8 mouse cellular contexts compared by ENCODE assay signal in the genomic region with DNA sequence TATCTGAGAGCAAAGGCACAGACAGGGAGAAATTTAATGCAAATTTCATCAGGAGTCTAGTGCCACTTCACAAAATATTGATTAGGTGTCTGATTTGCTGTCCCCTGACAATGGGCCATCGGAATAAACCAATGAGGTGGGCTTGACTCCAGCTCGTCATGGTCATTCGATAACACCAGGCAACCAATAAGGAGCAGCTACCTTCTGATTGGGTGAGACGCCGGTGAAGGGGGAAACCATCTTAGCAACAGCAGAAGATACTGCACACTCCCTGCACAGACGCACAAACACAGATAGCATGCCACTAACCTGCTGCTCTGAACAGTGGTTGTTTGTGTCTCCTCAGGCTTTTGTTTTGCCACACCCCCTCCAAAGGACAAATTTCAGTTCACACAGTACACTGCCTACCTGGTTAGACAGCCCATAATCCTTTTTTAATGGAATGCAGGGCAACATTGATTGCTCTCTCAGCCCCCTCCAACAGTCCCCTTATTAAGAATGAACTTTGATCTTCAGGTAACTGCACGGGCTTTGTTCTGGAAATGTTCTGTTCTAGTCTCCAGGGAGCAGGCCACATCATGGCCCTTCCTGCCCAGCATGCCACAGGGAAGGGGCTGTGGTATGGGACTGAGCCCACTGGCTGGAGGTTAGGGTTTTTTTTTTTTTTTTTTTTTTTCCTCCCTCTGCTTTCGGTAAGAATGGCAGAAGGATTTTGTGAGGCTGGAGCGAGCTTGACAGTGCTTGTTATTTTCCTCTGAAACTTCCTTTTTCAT.
DNase-seq lines count a peak whose midpoint lies in the region; ATAC-seq and TF ChIP-seq lines count a peak whose summit lies in the region.

No protein-coding gene starts in this region.

- no peak overlapping the region for H3K9ac ChIP-seq in heart, embryonic 13.5 days
- no peak overlapping the region for H3K9ac ChIP-seq in intestine, embryonic 15.5 days
- H3K9ac ChIP-seq in liver, postnatal 0 days (replicated peaks): no peak overlapping the region

- H3K4me2 ChIP-seq in heart, embryonic 13.5 days: peak overlapping the region; percentile 47; the same call in 1 of the 2 replicates
- H3K4me2 ChIP-seq in intestine, embryonic 15.5 days (replicated peaks): peak overlapping the region; percentile 46; the same call in 1 of the 2 replicates
- H3K4me2 ChIP-seq in liver, postnatal 0 days (ENCODE audit: low read depth, low read length): no peak overlapping the region

- H3K4me1 ChIP-seq in heart, embryonic 13.5 days: peaks cover 42% of the 10 kb centered on the region
- no peaks in the 10 kb centered on the region; the same call in 1 of the 2 replicates for H3K4me1 ChIP-seq in embryonic fibroblast, embryonic 13.5 days (ENCODE audit: control insufficient read depth, insufficient read depth, low read length)
- peaks cover 17% of the 10 kb centered on the region for H3K4me1 ChIP-seq in intestine, embryonic 15.5 days (replicated peaks)
- no peaks in the 10 kb centered on the region for H3K4me1 ChIP-seq in liver, postnatal 0 days (ENCODE audit: insufficient read depth)

- no peak for DNase-seq in heart, adult 9 months (ENCODE audit: low spot score in 2 of 2)
- no peak for DNase-seq in liver, postnatal 0 days
- peak; percentile 88 for DNase-seq in telencephalon, adult 2 months (ENCODE audit: low read depth, low spot score)
- no peak for DNase-seq in urinary bladder, postnatal 25 days (ENCODE audit: low spot score)
- DNase-seq in gastrocnemius, postnatal 25 days: no peak

- ATAC-seq in heart, embryonic 13.5 days (ENCODE audit: extremely low read depth, insufficient number of reproducible peaks, low FRiP score, low TSS enrichment): no peak
- peak; percentile 43 for ATAC-seq in intestine, embryonic 15.5 days
- ATAC-seq in liver, postnatal 0 days: no peak

- H3K4me3 ChIP-seq in heart, embryonic 13.5 days: no peak overlapping the region
- no peak overlapping the region for H3K4me3 ChIP-seq in embryonic fibroblast, embryonic 13.5 days (ENCODE audit: insufficient read depth, low read length)
- H3K4me3 ChIP-seq in intestine, embryonic 15.5 days (replicated peaks): no peak overlapping the region
- no peak overlapping the region for H3K4me3 ChIP-seq in liver, postnatal 0 days (ENCODE audit: low read depth, low read length)

- WGBS in heart, embryonic 13.5 days: 70% methylated on average over 9 of the region's 9 CpGs
- 59% methylated on average over 9 of the region's 9 CpGs for WGBS in intestine, embryonic 15.5 days
- 60% methylated on average over 9 of the region's 9 CpGs for WGBS in liver, postnatal 0 days (ENCODE audit: insufficient replicate concordance)

- no peaks in the 10 kb centered on the region for H3K9me3 ChIP-seq in heart, embryonic 13.5 days
- no peaks in the 10 kb centered on the region for H3K9me3 ChIP-seq in intestine, embryonic 15.5 days
- H3K9me3 ChIP-seq in liver, postnatal 0 days (ENCODE audit: low read length): no peaks in the 10 kb centered on the region

- TF ChIP-seq EP300 in liver, postnatal 0 days (IDR thresholded peaks at IDR 0.05; ENCODE audit: low read depth): no peak

- TF ChIP-seq POLR2A in embryonic fibroblast, embryonic 13.5 days (IDR thresholded peaks at IDR 0.05; ENCODE audit: low read depth, low read length): no peak

- H3K27ac ChIP-seq in heart, embryonic 13.5 days (replicated peaks): peak overlapping the region; percentile 89
- H3K27ac ChIP-seq in embryonic fibroblast, embryonic 13.5 days (ENCODE audit: insufficient read depth, low read length): 0 out of 2 replicates have a peak overlapping the region, but pooled peaks have one; percentile 23
- H3K27ac ChIP-seq in intestine, embryonic 15.5 days: peak overlapping the region; percentile 83
- H3K27ac ChIP-seq in liver, postnatal 0 days (ENCODE audit: low read depth): peak overlapping the region; percentile 19; the same call in 1 of the 2 replicates

- no peaks in the 10 kb centered on the region for H3K36me3 ChIP-seq in heart, embryonic 13.5 days
- H3K36me3 ChIP-seq in intestine, embryonic 15.5 days: no peaks in the 10 kb centered on the region
- no peaks in the 10 kb centered on the region for H3K36me3 ChIP-seq in liver, postnatal 0 days (replicated peaks; ENCODE audit: insufficient read depth, low read length)

- no peaks in the 10 kb centered on the region for H3K27me3 ChIP-seq in heart, embryonic 13.5 days (replicated peaks)
- no peaks in the 10 kb centered on the region for H3K27me3 ChIP-seq in intestine, embryonic 15.5 days (replicated peaks)
- H3K27me3 ChIP-seq in liver, postnatal 0 days (ENCODE audit: insufficient read depth, low read length): no peaks in the 10 kb centered on the region

- no peak for TF ChIP-seq CTCF in embryonic fibroblast, embryonic 13.5 days (IDR thresholded peaks at IDR 0.05; ENCODE audit: borderline replicate concordance, insufficient read depth, low read length)
- TF ChIP-seq CTCF in liver, postnatal 0 days (IDR thresholded peaks at IDR 0.05; ENCODE audit: low read depth): no peak

Comparison
In these comparisons a context has a peak if more than half of its experiments do, and no peak if none do; other contexts are left out.
1. H3K27ac ChIP-seq: peak in every context shown above with its lines; median percentile 89 in heart, embryonic 13.5 days; 83 in intestine, embryonic 15.5 days; 23 in embryonic fibroblast, embryonic 13.5 days; 19 in liver, postnatal 0 days.